Mouse (Mus musculus) heart, adult 2 months (tissue): Measurements from ENCODE around the gene Trpm2. TPM values are rescaled to one million over a fixed set of nuclear protein-coding genes. Genes with fewer than 3 reads are reported as not detected.

ENCODE experiments used
- DNase-seq, 2 experiments: peaks; one replicate each; pipeline ENCODE4 v3.0.0; 2021
- H3K27ac ChIP-seq: fragments of 200-600 bp; 2 replicates; pipeline ENCODE4 v1.8.1; 2022
- H3K27me3 ChIP-seq: fragments of 200-500 bp; 2 replicates; pipeline ENCODE4 v1.6.1; 2012; ENCODE audit warnings: mild to moderate bottlenecking, low read length, inconsistent platforms, mixed read lengths; ENCODE audit not compliant: control insufficient read depth, insufficient read depth
- H3K36me3 ChIP-seq: fragments of 200-500 bp; 2 replicates; pipeline ENCODE4 v1.6.1; 2012; ENCODE audit warnings: low read length, inconsistent platforms; ENCODE audit not compliant: control insufficient read depth, insufficient read depth
- H3K4me1 ChIP-seq: fragments of 200-500 bp; 2 replicates; pipeline ENCODE4 v1.6.1; 2011; ENCODE audit warnings: low read length; ENCODE audit not compliant: control insufficient read depth, insufficient read depth
- H3K4me3 ChIP-seq: fragments of 200-600 bp; 2 replicates; pipeline ENCODE4 v1.8.1; 2022
- H3K79me2 ChIP-seq: fragments of 200-500 bp; replicated peaks from 2 replicates; pipeline ENCODE4 v1.6.1; 2012; ENCODE audit warnings: mild to moderate bottlenecking, inconsistent platforms, low read length, moderate library complexity, mixed read lengths; ENCODE audit not compliant: control insufficient read depth, insufficient read depth
- H3K9ac ChIP-seq: fragments of 200-500 bp; 2 replicates; pipeline ENCODE4 v1.6.1; 2012; ENCODE audit warnings: low read depth, mild to moderate bottlenecking, control low read depth, inconsistent platforms, low read length, mixed read lengths
- CTCF ChIP-seq: fragments of 200-600 bp; IDR thresholded peaks from 2 replicates; pipeline ENCODE4 v1.8.1; 2022; ENCODE audit warnings: antibody characterized with exemption, mild to moderate bottlenecking, moderate library complexity
- EP300 ChIP-seq: fragments of 200-500 bp; IDR thresholded peaks from 2 replicates; pipeline ENCODE4 v1.6.1; 2011; ENCODE audit warnings: low read depth, low read length, control low read depth; ENCODE audit not compliant: insufficient read depth
- POLR2A ChIP-seq: fragments of 200-500 bp; IDR thresholded peaks from 2 replicates; pipeline ENCODE4 v1.6.1; 2011; ENCODE audit warnings: mild to moderate bottlenecking, low read depth, low read length, control low read depth; ENCODE audit not compliant: insufficient read depth
- WGBS: fragments of 180-500 bp; shearing (Covaris S2); methylation state at CpG from one replicate; pipeline ENCODE4 v1.1.7; 2018; 5-methylcytosine and 5-hydroxymethylcytosine counted together
- intact Hi-C: fragments of 180-260 bp; cut with DNase I; formaldehyde crosslinking; loops from one replicate; pipeline ENCODE4 v1.15.1; 2025
- polyA plus RNA-seq: library from polyadenylated mRNA; depleted of rRNA; stranded (reverse); fragments of >200 nt; gene quantifications from 2 replicates; pipeline ENCODE4 v1.2.3, GENCODE M21; 2012; rRNA removed
- total RNA-seq, 2 experiments: library from RNA; stranded (reverse); gene quantifications; 2 replicates each; pipeline ENCODE4 v1.2.3; 2021

The Trpm2 gene
- total and polyA plus RNA-seq, 3 experiments, result 0.55 to 0.78 (median 0.75) TPM

DNA sequence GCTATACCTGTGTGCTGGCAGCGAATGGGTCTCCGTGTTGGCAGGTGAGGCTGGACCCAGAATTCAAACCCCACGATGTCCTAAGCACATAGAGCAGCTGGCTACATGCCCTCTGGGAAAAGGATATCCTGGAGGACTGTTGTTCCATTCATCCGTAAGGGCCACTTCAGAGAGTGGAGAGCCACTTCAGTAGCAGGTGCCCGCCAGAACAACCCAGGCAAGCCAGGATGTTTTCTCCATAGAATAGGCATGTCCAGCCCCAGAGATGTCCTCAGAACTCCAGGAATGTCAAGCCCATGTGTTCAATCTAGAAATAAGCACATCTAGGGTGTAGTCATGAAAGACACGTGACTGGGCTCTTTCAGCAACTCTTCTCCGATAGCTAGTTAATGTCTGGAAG lies 100.7 kb downstream of the Trpm2 start:
- no peaks in the 10 kb centered on the region for H3K4me1 ChIP-seq
- H3K4me3 ChIP-seq, result no peak overlapping the region
- no peak overlapping the region for H3K27ac ChIP-seq
- no peak for TF ChIP-seq POLR2A
- TF ChIP-seq EP300, result no peak
- no peak for TF ChIP-seq CTCF
- no peak overlapping the region for H3K9ac ChIP-seq
- 73% methylated on average over 7 of the region's 7 CpGs for WGBS
- no peaks in the 10 kb centered on the region for H3K36me3 ChIP-seq
- H3K27me3 ChIP-seq, result no peaks in the 10 kb centered on the region
- intact Hi-C loops, result no loop called here
- DNase-seq, result no peak
- no peaks in the 10 kb centered on the region for H3K79me2 ChIP-seq

GRCm38 (mm10) chr10:77867546-77867945 lies 102.8 kb downstream of the Trpm2 start:
- H3K4me1 ChIP-seq, result no peaks in the 10 kb centered on the region
- no peaks in the 10 kb centered on the region for H3K79me2 ChIP-seq
- intact Hi-C loops, result no loop called here

DNA sequence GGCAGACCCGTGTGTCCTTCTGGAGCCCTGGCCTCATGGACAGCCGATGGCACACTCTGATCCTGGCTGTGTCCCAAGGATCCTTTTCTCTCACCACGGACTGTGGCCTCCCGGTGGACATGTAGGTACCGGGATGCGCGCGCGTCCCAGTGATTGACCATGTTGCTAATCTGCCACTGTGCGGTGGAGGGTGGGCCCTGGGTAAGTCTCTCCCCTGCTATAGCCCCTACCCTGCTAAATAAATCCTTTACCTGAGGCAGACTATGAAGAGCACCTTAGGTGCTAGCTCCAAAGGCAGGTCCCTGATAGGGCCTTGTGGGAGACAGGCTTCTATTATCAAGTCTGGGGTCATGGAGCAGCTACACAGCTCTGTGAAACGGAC lies 105.6 kb downstream of the Trpm2 start:
- no peak overlapping the region for H3K4me3 ChIP-seq

More at GRCm38 (mm10) chr10:77867546-77867945, 102.8 kb downstream of the Trpm2 start:
- 0% methylated on average over 1 of the region's 1 CpGs for WGBS
- DNase-seq, result no peak
- no peak overlapping the region for H3K27ac ChIP-seq
- no peaks in the 10 kb centered on the region for H3K27me3 ChIP-seq
- no peak overlapping the region for H3K4me3 ChIP-seq
- H3K36me3 ChIP-seq, result no peaks in the 10 kb centered on the region
- H3K9ac ChIP-seq, result no peak overlapping the region
- no peak for TF ChIP-seq CTCF
- no peak for TF ChIP-seq EP300
- TF ChIP-seq POLR2A, result no peak

DNA sequence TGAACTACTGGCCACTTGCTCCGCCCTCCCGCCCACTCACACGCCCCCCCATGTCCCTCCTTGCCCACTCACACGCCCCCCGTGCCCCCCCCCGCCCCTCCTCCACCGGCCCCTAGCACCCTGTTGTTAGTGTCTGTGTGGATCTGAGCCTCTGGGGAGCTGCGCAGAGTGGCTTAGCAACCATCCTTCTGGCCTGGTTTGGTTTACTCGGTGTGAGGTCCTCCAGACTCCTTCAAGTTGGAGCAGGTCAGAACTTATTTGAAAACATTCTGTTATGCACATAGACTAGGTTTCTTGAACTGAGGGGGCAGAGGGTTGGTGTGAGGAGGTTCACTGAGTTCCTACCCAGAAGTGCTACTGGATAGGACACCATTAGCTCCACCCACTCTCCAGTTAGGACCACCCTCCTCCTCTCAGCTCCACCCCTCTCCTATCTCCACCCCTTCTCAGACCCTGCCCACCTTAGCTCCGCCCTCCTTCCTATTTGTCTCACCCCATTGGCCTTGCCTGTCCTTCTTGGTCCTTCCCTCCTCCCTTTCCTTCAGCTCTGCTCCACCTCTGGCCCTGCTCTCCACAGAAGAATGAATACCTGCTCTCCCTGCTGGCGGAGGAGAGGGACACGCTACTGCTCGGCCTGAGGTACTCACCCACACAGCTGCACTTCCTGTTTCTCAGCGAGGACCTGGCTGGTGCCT lies 106.1 kb downstream of the Trpm2 start:
- no peak overlapping the region for H3K9ac ChIP-seq
- no peaks in the 10 kb centered on the region for H3K4me1 ChIP-seq
- no peak overlapping the region for H3K27ac ChIP-seq
- H3K79me2 ChIP-seq, result no peaks in the 10 kb centered on the region
- intact Hi-C loops, result no loop called here
- TF ChIP-seq POLR2A (no peak), CTCF (no peak), EP300 (no peak)
- peak in 1 of 2 experiments; percentile 10 for DNase-seq
- H3K4me3 ChIP-seq, result no peak overlapping the region
- no peaks in the 10 kb centered on the region for H3K36me3 ChIP-seq
- 33% methylated on average over 14 of the region's 14 CpGs for WGBS
- no peaks in the 10 kb centered on the region for H3K27me3 ChIP-seq

More for the DNA sequence above, 105.6 kb downstream of the Trpm2 start:
- no peaks in the 10 kb centered on the region for H3K27me3 ChIP-seq
- H3K9ac ChIP-seq, result no peak overlapping the region
- intact Hi-C loops, result no loop called here
- H3K36me3 ChIP-seq, result no peaks in the 10 kb centered on the region
- TF ChIP-seq EP300, result no peak
- no peak for TF ChIP-seq POLR2A
- TF ChIP-seq CTCF, result no peak
- no peaks in the 10 kb centered on the region for H3K79me2 ChIP-seq
- no peaks in the 10 kb centered on the region for H3K4me1 ChIP-seq
- no peak for DNase-seq
- no peak overlapping the region for H3K27ac ChIP-seq
- WGBS, result 32% methylated on average over 11 of the region's 11 CpGs

DNA sequence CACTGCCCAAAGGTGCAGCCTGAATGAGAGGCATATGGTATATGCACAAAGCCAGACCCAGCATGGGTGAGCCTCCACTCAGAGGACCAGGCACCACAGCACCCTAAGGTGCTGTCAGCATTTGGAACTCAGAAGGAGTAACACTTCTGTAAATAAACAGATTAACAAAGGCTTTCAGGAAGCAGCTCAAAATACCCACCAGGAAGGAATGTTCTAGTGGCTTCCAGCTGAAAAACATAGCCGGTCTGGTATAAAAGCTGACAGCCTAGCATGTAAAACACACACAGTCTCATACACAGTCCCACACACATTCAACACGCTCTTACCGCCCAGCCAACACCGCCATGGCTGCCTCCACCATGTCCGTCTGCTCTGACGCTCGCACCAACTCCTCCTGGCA lies 108.7 kb downstream of the Trpm2 start, which contains the start of gene Gm3285:
Gm3285 (plus strand) TSS at position 301 of the 400 bp plus-strand sequence.
- WGBS, result 55% methylated on average over 7 of the region's 7 CpGs
- no peak within 1 kb of the TSS for H3K9ac ChIP-seq
- H3K4me1 ChIP-seq, result no peaks in the 10 kb centered on the region
- DNase-seq, result no peak
- no peak for TF ChIP-seq CTCF
- TF ChIP-seq POLR2A, result no peak
- TF ChIP-seq EP300, result no peak
- intact Hi-C loops, result no loop called here
- no peak within 1 kb of the TSS for H3K4me3 ChIP-seq
- no peaks in the 10 kb centered on the region for H3K27me3 ChIP-seq
- no peaks in the 10 kb centered on the region for H3K79me2 ChIP-seq
- no peaks in the 10 kb centered on the region for H3K36me3 ChIP-seq
- no peak within 1 kb of the TSS for H3K27ac ChIP-seq

Other genes starting within 250 kb of the Trpm2 start
- not detected for gene Krtap12-1, start 250.0 kb downstream of the Trpm2 start, total RNA-seq
- gene Krtap12-1, start 250.0 kb downstream of the Trpm2 start, polyA plus RNA-seq, result not detected in 2 replicates
- not detected for gene Gm10100, start 244.1 kb downstream of the Trpm2 start, total RNA-seq
- gene Gm10100, start 244.1 kb downstream of the Trpm2 start, polyA plus RNA-seq, result not detected in 2 replicates
- gene Gm18596, start 227.9 kb downstream of the Trpm2 start, total RNA-seq, result not detected
- gene Gm18596, start 227.9 kb downstream of the Trpm2 start, polyA plus RNA-seq, result not detected in 2 replicates
- not detected for gene Gm9736, start 219.2 kb downstream of the Trpm2 start, total RNA-seq
- not detected in 2 replicates for gene Gm9736, start 219.2 kb downstream of the Trpm2 start, polyA plus RNA-seq
- gene Gm3233, start 210.9 kb downstream of the Trpm2 start, total RNA-seq, result not detected
- not detected in 2 replicates for gene Gm3233, start 210.9 kb downstream of the Trpm2 start, polyA plus RNA-seq
- not detected for gene Gm3238, start 199.2 kb downstream of the Trpm2 start, total RNA-seq
- gene Gm3238, start 199.2 kb downstream of the Trpm2 start, polyA plus RNA-seq, result not detected in 2 replicates
- gene Gm7138, start 193.6 kb downstream of the Trpm2 start, total RNA-seq, result not detected
- gene Gm7138, start 193.6 kb downstream of the Trpm2 start, polyA plus RNA-seq, result not detected in 2 replicates
- not detected for gene Gm3250, start 188.0 kb downstream of the Trpm2 start, total RNA-seq
- gene Gm3250, start 188.0 kb downstream of the Trpm2 start, polyA plus RNA-seq, result not detected in 2 replicates
- not detected for gene Gm7137, start 182.4 kb downstream of the Trpm2 start, total RNA-seq
- gene Gm7137, start 182.4 kb downstream of the Trpm2 start, polyA plus RNA-seq, result not detected in 2 replicates
- not detected for gene Gm9639, start 175.5 kb downstream of the Trpm2 start, total RNA-seq
- not detected in 2 replicates for gene Gm9639, start 175.5 kb downstream of the Trpm2 start, polyA plus RNA-seq
- gene Gm19668, start 171.4 kb downstream of the Trpm2 start, total RNA-seq, result not detected
- not detected in 2 replicates for gene Gm19668, start 171.4 kb downstream of the Trpm2 start, polyA plus RNA-seq
- gene Gm9507, start 158.7 kb downstream of the Trpm2 start, total RNA-seq, result not detected
- not detected in 2 replicates for gene Gm9507, start 158.7 kb downstream of the Trpm2 start, polyA plus RNA-seq
- gene Gm2696, start 155.9 kb downstream of the Trpm2 start, total RNA-seq, result not detected
- not detected in 2 replicates for gene Gm2696, start 155.9 kb downstream of the Trpm2 start, polyA plus RNA-seq
- gene Krtap10-4, start 143.5 kb downstream of the Trpm2 start, total RNA-seq, result not detected
- gene Krtap10-4, start 143.5 kb downstream of the Trpm2 start, polyA plus RNA-seq, result not detected in 2 replicates
- not detected for gene Krtap10-10, start 134.6 kb downstream of the Trpm2 start, total RNA-seq
- gene Krtap10-10, start 134.6 kb downstream of the Trpm2 start, polyA plus RNA-seq, result not detected in 2 replicates
- not detected for gene Gm36176, start 123.8 kb downstream of the Trpm2 start, total RNA-seq
- gene Gm36176, start 123.8 kb downstream of the Trpm2 start, polyA plus RNA-seq, result not detected in 2 replicates
- gene Gm10318, start 117.7 kb downstream of the Trpm2 start, total RNA-seq, result not detected
- gene Gm10318, start 117.7 kb downstream of the Trpm2 start, polyA plus RNA-seq, result not detected in 2 replicates
- gene Gm3285, start 108.6 kb downstream of the Trpm2 start, total RNA-seq, result not detected
- gene Gm3285, start 108.6 kb downstream of the Trpm2 start, polyA plus RNA-seq, result not detected in 2 replicates
- under 1 TPM; 0.57 to 0.86 TPM for gene Lrrc3, start 68.0 kb downstream of the Trpm2 start, total RNA-seq
- gene Lrrc3, start 68.0 kb downstream of the Trpm2 start, polyA plus RNA-seq, result 0.62 and 0.85 TPM in 2 replicates
- gene 1810043G02Rik, start 8.0 kb upstream of the Trpm2 start, total RNA-seq, result 10 to 100 TPM in 1 of 2 experiments, 1 to 10 TPM in 1; 8.9 to 10.7 TPM
- gene 1810043G02Rik, start 8.0 kb upstream of the Trpm2 start, polyA plus RNA-seq, result 21.7 and 24.9 TPM in 2 replicates
- gene Pfkl, start 39.5 kb upstream of the Trpm2 start, total RNA-seq, result 100 to 1,000 TPM; 109 to 115 TPM
- 101 and 156 TPM in 2 replicates for gene Pfkl, start 39.5 kb upstream of the Trpm2 start, polyA plus RNA-seq
- gene Dnmt3l, start 71.4 kb upstream of the Trpm2 start, total RNA-seq, result under 1 TPM in 1 of 2 experiments, not detected in 1; 0.21 TPM
- gene Dnmt3l, start 71.4 kb upstream of the Trpm2 start, polyA plus RNA-seq, result 0.10 and 0.79 TPM in 2 replicates
- not detected for gene Aire, start 73.0 kb upstream of the Trpm2 start, total RNA-seq
- gene Aire, start 73.0 kb upstream of the Trpm2 start, polyA plus RNA-seq, result 0.10 TPM in 1 of 2 replicates, not detected in the other
- gene Icosl, start 98.7 kb upstream of the Trpm2 start, total RNA-seq, result 1 to 10 TPM; 5.8 to 7.6 TPM
- 8.4 and 9.2 TPM in 2 replicates for gene Icosl, start 98.7 kb upstream of the Trpm2 start, polyA plus RNA-seq
- 100 to 1,000 TPM; 552 to 639 TPM for gene D10Jhu81e, start 199.2 kb upstream of the Trpm2 start, total RNA-seq
- 393 and 410 TPM in 2 replicates for gene D10Jhu81e, start 199.2 kb upstream of the Trpm2 start, polyA plus RNA-seq
- gene Pwp2, start 214.6 kb upstream of the Trpm2 start, total RNA-seq, result 10 to 100 TPM; 10.0 to 10.8 TPM
- gene Pwp2, start 214.6 kb upstream of the Trpm2 start, polyA plus RNA-seq, result 7.8 and 10.5 TPM in 2 replicates